Mouse (Mus musculus) liver, adult 2 months (tissue): ENCODE measurements around the gene Syde1.

ENCODE experiments used
- CTCF ChIP-seq: fragments of 200-500 bp; IDR thresholded peaks from 2 replicates; pipeline ENCODE4 v1.5.1; 2011; ENCODE audit warnings: low read depth, low read length, control low read depth
- POLR2A ChIP-seq: fragments of 200-500 bp; IDR thresholded peaks from 2 replicates; pipeline ENCODE4 v1.6.1; 2011; ENCODE audit warnings: low read length, control low read depth; ENCODE audit not compliant: insufficient read depth; ENCODE audit errors: extremely low read depth

- TF ChIP-seq POLR2A (no peak), CTCF (no peak)
These were observed 7.8 kb downstream of the Syde1 start for GRCm38 (mm10) chr10:78583939-78584338.
